Comparison of ENCODE assay signal across 13 mouse cellular contexts in genomic region chr7:48998595-48998994, GRCm38 (mm10).
A peak's percentile ranks its signal among the peaks of the same experiment; 100 is the strongest.
DNase-seq lines count a peak whose midpoint lies in the region; ATAC-seq and TF ChIP-seq lines count a peak whose summit lies in the region.
"Had no signal": no experiment of that assay in that cellular context is flagged by ENCODE, and none has a peak within 500 bp of the region (broad histone marks: within the 10 kb centered on the region; RNA-seq: fewer than 3 reads in every experiment).

No protein-coding gene starts in this region.

- DNase-seq in kidney, adult 18-20 months = no peak
- peak; percentile 21 for DNase-seq in MEL (ENCODE audit: low read depth, low spot score)
- DNase-seq in heart, embryonic 10.5 days (ENCODE audit: low spot score) = no peak
- no peak for DNase-seq in urinary bladder, adult 2 months (ENCODE audit: low spot score)
- DNase-seq: adrenal gland, adult 2 months; cerebellum, postnatal 36 days had no signal

- no peak overlapping the region for H3K27ac ChIP-seq in kidney, embryonic 16.5 days (ENCODE audit: low read length)
- H3K27ac ChIP-seq in MEL (ENCODE audit: control insufficient read depth, low read depth, low read length) = no peak overlapping the region
- peak overlapping the region; percentile 33 for H3K27ac ChIP-seq in lung, embryonic 16.5 days (ENCODE audit: low read length)
- no peak overlapping the region for H3K27ac ChIP-seq in intestine, postnatal 0 days (ENCODE audit: low read depth, low read length)
- H3K27ac ChIP-seq in heart, embryonic 10.5 days = no peak overlapping the region
- H3K27ac ChIP-seq: heart, adult 2 months; hindbrain, embryonic 15.5 days had no signal

- no peak for TF ChIP-seq EP300 in MEL (IDR thresholded peaks at IDR 0.05; ENCODE audit: low read depth in 1 of 2, low read length in 2 of 2)

- no peaks in the 10 kb centered on the region for H3K79me2 ChIP-seq in MEL (ENCODE audit: control insufficient read depth, insufficient read depth, low read length, poor library complexity)

- no peak for TF ChIP-seq CTCF in MEL (IDR thresholded peaks at IDR 0.05 in 2 of 3, conservative IDR thresholded peaks at IDR 0.05 in 1 of 3; ENCODE audit: control insufficient read depth in 1 of 3, insufficient read depth in 1 of 3, low read depth in 2 of 3, low read length in 3 of 3, poor library complexity in 1 of 3, severe bottlenecking in 1 of 3)
- no peak for TF ChIP-seq CTCF in intestine, postnatal 0 days (IDR thresholded peaks at IDR 0.05; ENCODE audit: low read depth)

- WGBS in kidney, embryonic 16.5 days = 42% methylated on average over 10 of the region's 10 CpGs
- 41% methylated on average over 10 of the region's 10 CpGs for WGBS in lung, embryonic 16.5 days
- 60% methylated on average over 10 of the region's 10 CpGs for whole genome bisulfite sequencing in intestine, postnatal 0 days
- 67% methylated on average over 10 of the region's 10 CpGs for WGBS in heart, embryonic 10.5 days

- no peaks in the 10 kb centered on the region for H3K4me1 ChIP-seq in kidney, embryonic 16.5 days (ENCODE audit: insufficient read depth, low read length)
- H3K4me1 ChIP-seq in MEL (ENCODE audit: control insufficient read depth in 1 of 2, insufficient read depth in 2 of 2, low read length in 2 of 2) = no peaks in the 10 kb centered on the region
- 0 out of 2 replicates have a peak, but pooled peaks cover 2% of the 10 kb centered on the region for H3K4me1 ChIP-seq in lung, embryonic 16.5 days (replicated peaks; ENCODE audit: control insufficient read depth, insufficient read depth, low read length)
- H3K4me1 ChIP-seq in intestine, postnatal 0 days (replicated peaks; ENCODE audit: control insufficient read depth, insufficient read depth, low read length) = no peaks in the 10 kb centered on the region
- H3K4me1 ChIP-seq in heart, embryonic 10.5 days = peaks cover 47% of the 10 kb centered on the region

- H3K9me3 ChIP-seq in kidney, embryonic 16.5 days (ENCODE audit: low read length) = no peaks in the 10 kb centered on the region
- H3K9me3 ChIP-seq in MEL (replicated peaks; ENCODE audit: insufficient read depth, low read length) = no peaks in the 10 kb centered on the region
- H3K9me3 ChIP-seq in lung, embryonic 16.5 days (ENCODE audit: control insufficient read depth, low read length) = no peaks in the 10 kb centered on the region
- H3K9me3 ChIP-seq in intestine, postnatal 0 days (ENCODE audit: control insufficient read depth) = no peaks in the 10 kb centered on the region
- no peaks in the 10 kb centered on the region for H3K9me3 ChIP-seq in heart, embryonic 10.5 days
- H3K9me3 ChIP-seq: hindbrain, embryonic 15.5 days had no signal

- H3K9ac ChIP-seq in kidney, embryonic 16.5 days (replicated peaks; ENCODE audit: low read length) = no peak overlapping the region
- H3K9ac ChIP-seq in MEL (ENCODE audit: control insufficient read depth, low read depth, low read length, poor library complexity, severe bottlenecking) = no peak overlapping the region
- H3K9ac ChIP-seq in lung, embryonic 16.5 days (ENCODE audit: low read length) = no peak overlapping the region
- H3K9ac ChIP-seq in intestine, postnatal 0 days (ENCODE audit: low read depth, low read length) = no peak overlapping the region
- H3K9ac ChIP-seq: hindbrain, embryonic 15.5 days had no signal

- H3K27me3 ChIP-seq in kidney, embryonic 16.5 days (ENCODE audit: insufficient read depth, low read length) = no peaks in the 10 kb centered on the region
- no peaks in the 10 kb centered on the region; a peak in 1 of 4 replicates for H3K27me3 ChIP-seq in MEL (ENCODE audit: control insufficient read depth in 1 of 2, insufficient read depth in 2 of 2, low read length in 2 of 2)
- H3K27me3 ChIP-seq in lung, embryonic 16.5 days (ENCODE audit: control insufficient read depth, insufficient read depth, low read depth, low read length) = no peaks in the 10 kb centered on the region
- H3K27me3 ChIP-seq in intestine, postnatal 0 days (replicated peaks; ENCODE audit: control insufficient read depth, insufficient read depth, low read length) = no peaks in the 10 kb centered on the region
- no peaks in the 10 kb centered on the region; the same call in 1 of the 2 replicates for H3K27me3 ChIP-seq in heart, embryonic 10.5 days (ENCODE audit: insufficient read depth, poor library complexity, severe bottlenecking)
- H3K27me3 ChIP-seq: hindbrain, embryonic 15.5 days had no signal

- H3K4me2 ChIP-seq in kidney, embryonic 16.5 days (replicated peaks; ENCODE audit: low read depth, low read length) = no peak overlapping the region
- H3K4me2 ChIP-seq in lung, embryonic 16.5 days (ENCODE audit: low read depth, low read length) = no peak overlapping the region
- H3K4me2 ChIP-seq in intestine, postnatal 0 days (replicated peaks; ENCODE audit: low read depth) = no peak overlapping the region
- H3K4me2 ChIP-seq: hindbrain, embryonic 15.5 days had no signal

- ATAC-seq in kidney, embryonic 16.5 days (ENCODE audit: low FRiP score, low TSS enrichment) = 0 out of 2 replicates have a peak, but pooled peaks have one; percentile 50
- peak; percentile 93 for ATAC-seq in common myeloid progenitor, adult 5-6 weeks (replicated peaks; ENCODE audit: low read depth, poor library complexity, severe bottlenecking)
- peak; percentile 67 for ATAC-seq in lung, embryonic 16.5 days (ENCODE audit: low read depth)
- no peak for ATAC-seq in intestine, postnatal 0 days
- ATAC-seq: midbrain, embryonic 16.5 days had no signal

- TF ChIP-seq POLR2A in MEL (IDR thresholded peaks at IDR 0.05; ENCODE audit: control insufficient read depth in 1 of 2, insufficient read depth in 1 of 2, low read depth in 1 of 2, low read length in 2 of 2, poor library complexity in 1 of 2) = no peak

- TF ChIP-seq RAD21 in MEL (IDR thresholded peaks at IDR 0.05; ENCODE audit: low read depth, low read length) = no peak

- no peak overlapping the region for H3K4me3 ChIP-seq in kidney, embryonic 16.5 days (ENCODE audit: low read length)
- H3K4me3 ChIP-seq in MEL (ENCODE audit: control insufficient read depth in 1 of 2, insufficient read depth in 1 of 2, low read depth in 2 of 2, low read length in 2 of 2) = no peak overlapping the region
- H3K4me3 ChIP-seq in lung, embryonic 16.5 days (ENCODE audit: low read length) = no peak overlapping the region
- no peak overlapping the region for H3K4me3 ChIP-seq in intestine, postnatal 0 days (ENCODE audit: low read depth, low read length)
- H3K4me3 ChIP-seq in heart, embryonic 10.5 days = no peak overlapping the region
- H3K4me3 ChIP-seq: heart, adult 2 months; hindbrain, embryonic 15.5 days had no signal

- H3K36me3 ChIP-seq in kidney, embryonic 16.5 days (ENCODE audit: insufficient read depth, low read length) = no peaks in the 10 kb centered on the region
- H3K36me3 ChIP-seq in MEL (ENCODE audit: control insufficient read depth in 1 of 2, insufficient read depth in 2 of 2, low read length in 2 of 2) = no peaks in the 10 kb centered on the region
- no peaks in the 10 kb centered on the region for H3K36me3 ChIP-seq in lung, embryonic 16.5 days (ENCODE audit: control insufficient read depth, insufficient read depth, low read length)
- H3K36me3 ChIP-seq in intestine, postnatal 0 days (ENCODE audit: control insufficient read depth, insufficient read depth) = no peaks in the 10 kb centered on the region
- H3K36me3 ChIP-seq in heart, embryonic 10.5 days = no peaks in the 10 kb centered on the region
- H3K36me3 ChIP-seq: hindbrain, embryonic 15.5 days had no signal

TF ChIP-seq in MEL, 35 proteins besides CTCF, POLR2A, EP300 and RAD21:
- no peak for TF ChIP-seq SMC3 (IDR thresholded peaks at IDR 0.05; ENCODE audit: low read depth, low read length)
- TF ChIP-seq KAT2A (conservative IDR thresholded peaks at IDR 0.05; ENCODE audit: low read depth, low read length) = no peak
- TF ChIP-seq RCOR1 (IDR thresholded peaks at IDR 0.05; ENCODE audit: low read depth, low read length) = peak; percentile 61
